Mouse (Mus musculus): Measurements from ENCODE around the gene Ager. TPM values are rescaled to one million over a fixed set of nuclear protein-coding genes. Genes with fewer than 3 reads are reported as not detected.

Gene Ager
- total RNA-seq, 2 experiments from 2014 or later: 0.31 TPM; not detected in 1

GRCm38 (mm10) chr17:34564796-34565195, 32.9 kb upstream of the Ager start:
- DNase-seq: peak; percentile 47
- Histone ChIP-seq H3K27ac (peak overlapping the region; percentile 90), H3K4me3 (peak overlapping the region; percentile 71)
- intact Hi-C loops (cut with DNase I): no loop called here
- no peak for TF ChIP-seq CTCF (IDR thresholded peaks at IDR 0.05)

GRCm38 (mm10) chr17:34567311-34567710, 30.4 kb upstream of the Ager start:
- intact Hi-C loops (cut with DNase I): no loop called here
- H3K4me3 ChIP-seq: no peak overlapping the region
- TF ChIP-seq CTCF (IDR thresholded peaks at IDR 0.05): no peak
- DNase-seq: no peak
- no peak overlapping the region for H3K27ac ChIP-seq

GRCm38 (mm10) chr17:34568421-34568820, 29.2 kb upstream of the Ager start:
- DNase-seq: no peak
- TF ChIP-seq CTCF (IDR thresholded peaks at IDR 0.05): no peak
- intact Hi-C loops (cut with DNase I): no loop called here
- Histone ChIP-seq H3K4me3 (no peak overlapping the region), H3K27ac (no peak overlapping the region)

- intact Hi-C loops (cut with DNase I): loop anchor here (5.0 kb wide), 1 partner anchor 47 kb away; the partner anchor contains the start of gene Egfl8
- no peak for DNase-seq
- H3K27ac ChIP-seq: no peak overlapping the region
- no peak overlapping the region for H3K4me3 ChIP-seq
- TF ChIP-seq CTCF (IDR thresholded peaks at IDR 0.05): no peak
Observed at GRCm38 (mm10) chr17:34569919-34570318, 27.7 kb upstream of the Ager start.

- no peak for DNase-seq
- TF ChIP-seq CTCF (IDR thresholded peaks at IDR 0.05): peak; percentile 69
- intact Hi-C loops (cut with DNase I): loop anchor here (5.0 kb wide), 1 partner anchor 45 kb away; the partner anchor contains the start of gene Egfl8
- Histone ChIP-seq H3K27ac (no peak overlapping the region), H3K4me3 (no peak overlapping the region)
Observed at GRCm38 (mm10) chr17:34571875-34572274, 25.8 kb upstream of the Ager start.

- no peak overlapping the region for H3K27ac ChIP-seq
- intact Hi-C loops (cut with DNase I): loop anchor here (5.0 kb wide), 1 partner anchor 45 kb away; the partner anchor contains the start of gene Egfl8
- DNase-seq: no peak
- H3K4me3 ChIP-seq: no peak overlapping the region
- TF ChIP-seq CTCF (IDR thresholded peaks at IDR 0.05): no peak
Observed at GRCm38 (mm10) chr17:34572361-34572760, 25.3 kb upstream of the Ager start.

- no peak for TF ChIP-seq CTCF (IDR thresholded peaks at IDR 0.05)
- H3K27ac ChIP-seq: no peak overlapping the region
- intact Hi-C loops (cut with DNase I): no loop called here
- no peak for DNase-seq
- no peak overlapping the region for H3K4me3 ChIP-seq
Observed at GRCm38 (mm10) chr17:34576577-34576976, 21.1 kb upstream of the Ager start.

- H3K4me3 ChIP-seq: no peak overlapping the region
- intact Hi-C loops (cut with DNase I): no loop called here
- no peak overlapping the region for H3K27ac ChIP-seq
- TF ChIP-seq CTCF (IDR thresholded peaks at IDR 0.05): no peak
- DNase-seq: no peak
Observed at GRCm38 (mm10) chr17:34578070-34578469, 19.6 kb upstream of the Ager start.

- intact Hi-C loops (cut with DNase I): no loop called here
Observed at GRCm38 (mm10) chr17:34582528-34582927, 15.1 kb upstream of the Ager start.

GRCm38 (mm10) chr17:34583397-34583796, 14.3 kb upstream of the Ager start:
- intact Hi-C loops (cut with DNase I): no loop called here
- DNase-seq: peak; percentile 50

More at GRCm38 (mm10) chr17:34582528-34582927, 15.1 kb upstream of the Ager start:
- no peak for DNase-seq
- H3K27ac ChIP-seq: no peak overlapping the region
- no peak for TF ChIP-seq CTCF (IDR thresholded peaks at IDR 0.05)
- H3K4me3 ChIP-seq: no peak overlapping the region

GRCm38 (mm10) chr17:34583819-34584218, 13.8 kb upstream of the Ager start:
- Histone ChIP-seq H3K27ac (no peak overlapping the region), H3K4me3 (no peak overlapping the region)
- TF ChIP-seq CTCF (IDR thresholded peaks at IDR 0.05): no peak
- intact Hi-C loops (cut with DNase I): no loop called here
- no peak for DNase-seq

More at GRCm38 (mm10) chr17:34583397-34583796, 14.3 kb upstream of the Ager start:
- no peak for TF ChIP-seq CTCF (IDR thresholded peaks at IDR 0.05)
- no peak overlapping the region for H3K4me3 ChIP-seq
- H3K27ac ChIP-seq: no peak overlapping the region

- H3K27ac ChIP-seq: no peak overlapping the region
- intact Hi-C loops (cut with DNase I): no loop called here
- H3K4me3 ChIP-seq: no peak overlapping the region
- TF ChIP-seq CTCF (IDR thresholded peaks at IDR 0.05): no peak
- peak; percentile 17 for DNase-seq
Observed at GRCm38 (mm10) chr17:34585121-34585520, 12.5 kb upstream of the Ager start.

- peak; percentile 28 for DNase-seq
- Histone ChIP-seq H3K27ac (peak overlapping the region; percentile 99), H3K4me3 (peak overlapping the region; percentile 95)
- intact Hi-C loops (cut with DNase I): loop anchor here (2.0 kb wide), 1 partner anchor 657 kb away; no protein-coding TSS in a partner anchor
- TF ChIP-seq CTCF (IDR thresholded peaks at IDR 0.05): no peak
Observed at GRCm38 (mm10) chr17:34585877-34586771, 11.5 kb upstream of the Ager start.
